Mouse (Mus musculus) adrenal gland, postnatal 25 days (tissue): ENCODE measurements around the gene Klhl9. TPM values are rescaled to one million over a fixed set of nuclear protein-coding genes. Genes with fewer than 3 reads are reported as not detected.
"Not testable (repeated sequence)": the region's sequence is repeated elsewhere in the genome, so short reads cannot be mapped to it uniquely, and the experiment has no call there.

Experiments
- DNase-seq: peaks from one replicate; pipeline ENCODE4 v3.0.0; 2021; ENCODE audit warnings: mixed read lengths
- long read RNA-seq: library from polyadenylated mRNA; stranded (forward); transcript quantifications from one replicate; pipeline ENCODE4 v2.0.0, GENCODE M21; 2021
- total RNA-seq: library from RNA; stranded (reverse); gene quantifications from 2 replicates; pipeline ENCODE4 v1.2.3, GENCODE M21; 2021

Klhl9 gene
- total RNA-seq = 83.9 and 94.1 TPM in 2 replicates
- long read RNA-seq, full-length matches to known transcripts = 27 of 27 reads
- long read RNA-seq, partial matches to known transcripts = 0 of 27 reads
- long read RNA-seq, other reads (novel, unspliced or antisense) = 0 of 27 reads

- DNase-seq = peak; percentile 96
These were observed at the start of gene Klhl9, which contains the start of gene Gm26566 for GRCm38 (mm10) chr4:88721791-88722721. TSS of gene Klhl9 (minus strand) at chr4:88722465. TSS of gene Gm26566 (plus strand) at chr4:88721805.

DNA sequence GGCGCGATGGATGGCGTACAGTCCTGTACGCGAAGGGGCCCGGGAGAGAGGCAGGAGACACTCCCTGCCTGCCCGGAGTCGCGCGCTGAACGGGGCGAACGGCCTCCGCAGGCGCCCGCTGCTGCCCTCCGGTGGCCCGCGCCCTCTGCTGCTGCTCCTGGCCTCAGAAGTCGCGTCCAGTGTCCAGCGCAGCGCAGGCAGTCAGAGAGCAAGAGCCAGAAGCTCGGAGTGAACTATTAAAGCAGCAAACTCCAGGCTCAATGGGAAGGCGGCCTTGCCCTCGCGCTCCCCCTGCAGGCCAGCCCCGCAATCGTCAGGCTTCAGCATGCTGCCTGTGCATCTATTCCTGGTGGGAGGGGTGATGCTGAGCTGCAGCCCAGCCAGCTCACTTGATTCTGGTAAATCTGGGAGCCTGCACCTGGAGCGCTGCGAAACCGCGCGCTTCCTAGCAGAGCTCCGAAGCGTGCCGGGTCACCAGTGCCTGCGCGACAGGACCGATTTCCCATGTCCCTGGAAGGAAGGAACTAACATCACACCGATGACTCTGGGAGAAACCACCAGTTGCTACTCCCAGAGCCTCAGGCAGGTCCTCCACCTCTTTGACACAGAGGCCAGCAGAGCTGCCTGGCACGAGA is 41.2 kb upstream of the Klhl9 start:
- DNase-seq = peak; percentile 50

- not testable (repeated sequence) for DNase-seq
These were observed 40.1 kb upstream of the Klhl9 start for GRCm38 (mm10) chr4:88762341-88762740.

- DNase-seq = peak; percentile 31
These were observed 39.5 kb upstream of the Klhl9 start for GRCm38 (mm10) chr4:88761776-88762175.

GRCm38 (mm10) chr4:88760431-88760830 is 38.2 kb upstream of the Klhl9 start:
- DNase-seq = peak; percentile 75

DNA sequence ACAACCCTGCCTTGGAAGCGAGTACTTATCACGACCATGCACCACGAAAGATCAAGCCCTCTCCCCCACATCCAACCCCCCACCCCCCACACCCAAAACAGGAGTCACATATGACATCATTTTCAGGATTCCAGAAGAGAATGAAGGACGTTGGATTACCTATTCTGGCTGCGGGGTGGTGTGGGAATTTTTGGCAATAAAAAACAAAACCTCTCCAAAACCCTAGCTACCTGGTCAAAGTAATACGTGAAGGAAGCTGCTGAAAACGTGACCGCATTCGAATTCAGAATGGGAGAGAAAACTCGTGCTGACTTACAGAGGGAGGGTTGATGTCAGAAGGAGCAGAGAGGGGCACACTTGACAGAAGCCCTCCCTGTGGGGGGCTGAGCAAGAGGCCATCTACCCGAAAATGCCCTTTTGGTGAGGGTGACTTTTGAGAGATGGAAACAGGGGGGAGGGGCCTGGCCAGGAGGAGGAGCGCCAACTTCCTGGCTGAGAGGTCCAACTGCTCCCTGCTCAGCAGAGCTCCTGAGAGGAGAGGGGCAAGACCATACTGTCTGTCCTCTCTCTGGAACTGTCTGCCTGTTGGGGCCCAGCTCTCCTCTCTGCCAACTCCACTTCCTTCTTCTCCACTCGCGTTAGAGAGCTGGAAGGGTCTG is 37.5 kb upstream of the Klhl9 start, which contains the start of gene Gm13283:
Gene Gm13283, plus strand, starts transcription at position 510 of the 659 bp plus-strand sequence.
- DNase-seq = not testable (repeated sequence)

DNA sequence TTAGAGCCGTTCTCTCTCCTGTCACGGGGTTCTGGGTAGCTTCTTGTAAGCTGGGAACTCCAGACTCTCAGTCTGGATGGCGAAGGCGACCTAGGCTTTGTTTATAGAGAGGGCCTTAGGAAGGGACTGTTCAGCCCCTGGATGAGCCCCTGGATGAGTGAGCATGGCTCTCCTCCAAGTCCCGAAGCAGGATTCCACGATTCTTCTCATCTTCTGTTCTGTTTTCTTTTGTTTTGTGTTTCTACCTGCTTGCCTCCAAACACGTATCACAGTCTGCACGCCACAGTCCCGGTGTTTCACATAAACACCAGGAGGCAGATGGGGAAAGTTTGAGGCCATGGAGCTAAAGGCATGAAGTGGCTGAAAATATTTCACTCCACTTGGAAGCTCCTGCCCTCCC is 36.5 kb upstream of the Klhl9 start:
- not testable (repeated sequence) for DNase-seq

DNA sequence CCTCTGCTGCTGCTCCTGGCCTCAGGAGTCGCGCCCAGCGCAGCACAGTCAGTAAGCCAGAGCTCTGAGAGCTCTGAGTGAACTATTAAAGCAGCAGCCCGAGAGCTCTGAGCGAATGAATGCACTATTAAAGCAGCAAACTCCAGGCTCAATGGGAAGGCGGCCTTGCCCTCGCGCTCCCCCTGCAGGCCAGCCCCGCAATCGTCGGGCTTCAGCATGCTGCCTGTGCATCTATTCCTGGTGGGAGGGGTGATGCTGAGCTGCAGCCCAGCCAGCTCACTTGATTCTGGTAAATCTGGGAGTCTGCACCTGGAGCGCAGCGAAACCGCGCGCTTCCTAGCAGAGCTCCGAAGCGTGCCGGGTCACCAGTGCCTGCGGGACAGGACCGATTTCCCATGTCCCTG is 35.4 kb upstream of the Klhl9 start:
- DNase-seq = peak; percentile 77

- not testable (repeated sequence) for DNase-seq
These were observed 34.6 kb upstream of the Klhl9 start for GRCm38 (mm10) chr4:88756581-88757513.

GRCm38 (mm10) chr4:88754818-88755340 is 32.6 kb upstream of the Klhl9 start, which contains the start of gene Gm13271:
TSS of gene Gm13271 (plus strand) at chr4:88754868.
- peak; percentile 27 for DNase-seq

DNA sequence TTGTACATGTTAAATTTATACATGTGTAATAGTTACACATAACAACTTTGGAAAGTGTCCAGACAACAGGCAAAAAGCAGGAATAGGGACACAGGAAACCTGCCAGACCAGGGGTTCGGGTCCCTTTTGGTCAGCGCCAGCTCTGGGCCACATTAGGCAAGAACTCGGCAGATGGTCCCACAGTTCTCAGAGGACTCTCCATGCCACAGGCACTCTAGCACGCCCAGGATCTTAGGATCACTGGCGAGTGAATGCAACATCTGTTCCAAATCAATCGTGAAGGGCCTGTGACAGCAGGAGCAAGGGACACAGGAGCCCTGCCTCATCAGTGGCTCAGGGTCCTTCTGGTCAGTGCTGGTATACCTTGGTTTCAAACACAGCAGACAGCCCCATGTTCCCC is 27.7 kb upstream of the Klhl9 start:
- no peak for DNase-seq

GRCm38 (mm10) chr4:88744207-88744606 is 21.9 kb upstream of the Klhl9 start:
- DNase-seq = no peak

DNA sequence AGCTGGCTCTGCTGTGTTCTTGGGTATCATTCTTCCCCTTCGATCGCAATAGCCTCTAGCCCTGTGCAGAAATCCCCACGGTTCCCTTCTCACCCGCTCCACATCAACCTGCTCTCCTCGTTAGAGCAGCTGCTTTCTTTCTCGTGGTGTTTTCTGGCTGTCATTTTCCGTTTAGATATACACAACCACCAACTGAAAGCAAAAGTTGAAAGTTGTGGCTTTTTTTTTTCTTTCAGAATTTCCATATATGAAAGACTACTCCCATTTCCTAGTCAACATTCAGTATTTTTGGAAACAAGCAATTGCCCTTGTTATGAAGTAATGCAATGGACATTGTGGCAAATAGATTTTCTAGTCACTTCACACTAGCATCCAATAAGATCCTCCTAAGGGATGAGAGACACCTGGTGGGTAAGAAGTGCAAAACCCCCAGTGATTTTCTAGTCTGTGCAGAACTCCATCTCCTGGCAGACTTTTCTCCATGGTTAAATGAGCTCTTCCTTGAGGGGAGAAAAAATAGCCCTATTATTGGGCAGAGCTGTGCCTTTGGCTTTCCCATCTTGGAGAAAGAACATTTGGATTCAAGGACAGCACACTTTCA is 20.6 kb upstream of the Klhl9 start:
- DNase-seq = no peak

DNA sequence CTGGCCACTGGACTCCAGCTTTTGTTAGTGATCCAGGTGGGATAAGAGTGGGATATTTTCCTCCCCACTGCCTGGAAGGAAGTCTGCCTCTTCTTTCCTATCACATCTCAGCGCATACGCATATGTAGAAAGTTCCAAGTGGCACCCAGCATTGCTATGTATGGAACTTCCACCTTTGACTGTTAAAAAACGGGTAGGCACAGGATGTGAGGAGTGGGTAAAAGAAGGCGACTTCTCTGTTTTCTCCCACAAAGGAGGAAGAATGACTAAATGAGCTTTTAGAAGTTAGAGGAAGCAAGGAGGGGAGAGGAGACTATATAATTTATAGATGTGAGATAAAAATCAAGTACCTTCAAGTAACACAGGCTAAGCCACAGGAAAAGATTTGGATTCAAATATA is 19.2 kb upstream of the Klhl9 start:
- no peak for DNase-seq

DNA sequence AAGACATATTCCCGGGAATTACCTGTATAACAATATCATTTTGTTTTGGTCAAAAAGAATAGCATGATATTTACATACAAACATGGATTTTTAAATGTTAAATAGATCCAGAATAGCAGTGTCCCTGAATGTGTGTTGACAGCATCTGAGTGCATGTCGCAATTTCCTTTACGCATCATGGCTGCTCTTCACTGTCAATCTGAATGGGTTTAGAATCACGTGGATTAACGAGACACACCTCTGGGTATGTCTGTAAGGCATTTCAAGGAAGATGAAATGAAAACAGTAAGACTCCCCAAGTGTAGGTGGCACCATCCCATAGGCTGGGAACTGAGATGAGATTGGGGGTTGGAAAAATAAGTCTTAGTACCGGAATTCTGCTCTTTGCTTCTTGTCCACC is 16.8 kb upstream of the Klhl9 start:
- no peak for DNase-seq

DNA sequence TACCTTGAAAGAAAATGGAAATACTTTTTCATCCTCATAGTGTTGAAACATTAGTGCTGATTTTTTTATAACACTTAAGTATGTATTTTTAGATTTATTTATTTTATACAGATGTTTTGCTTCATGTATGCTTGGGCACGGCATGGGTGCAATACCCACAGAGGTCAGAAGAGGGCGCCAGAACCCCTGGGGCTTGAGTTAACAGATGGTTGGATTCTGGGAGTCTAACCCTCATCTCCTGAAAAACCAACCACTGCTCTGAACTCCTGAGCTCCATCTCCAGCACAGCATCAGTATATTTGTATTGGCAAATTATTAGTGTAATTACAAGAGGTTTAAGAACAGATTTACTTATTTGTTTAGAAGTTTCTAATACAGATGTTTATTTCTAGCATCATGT is 16.2 kb upstream of the Klhl9 start:
- peak; percentile 75 for DNase-seq

DNA sequence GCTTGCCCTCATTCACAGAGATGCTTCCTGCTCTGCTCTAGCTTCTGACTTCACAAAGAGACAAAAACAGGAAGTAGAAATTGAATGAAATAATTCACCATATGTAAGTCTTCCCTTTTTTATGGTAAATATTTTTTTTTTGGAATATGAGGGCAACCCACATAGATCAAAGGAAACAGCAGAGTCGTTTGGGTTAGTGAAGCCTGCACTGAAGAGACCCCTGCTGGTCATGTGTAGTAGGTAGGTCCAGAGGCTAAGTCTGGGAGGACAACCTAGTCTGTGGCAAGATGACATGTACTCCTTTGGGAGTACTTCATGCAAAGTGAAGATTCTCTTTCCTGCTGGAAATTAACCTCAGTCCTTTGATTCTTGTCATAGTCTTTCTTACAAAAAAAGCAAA is 5.1 kb upstream of the Klhl9 start:
- DNase-seq = peak; percentile 28

GRCm38 (mm10) chr4:88726727-88727126 is 4.5 kb upstream of the Klhl9 start:
- DNase-seq = no peak

GRCm38 (mm10) chr4:88723497-88724090 is 1.3 kb upstream of the Klhl9 start:
- no peak for DNase-seq

DNA sequence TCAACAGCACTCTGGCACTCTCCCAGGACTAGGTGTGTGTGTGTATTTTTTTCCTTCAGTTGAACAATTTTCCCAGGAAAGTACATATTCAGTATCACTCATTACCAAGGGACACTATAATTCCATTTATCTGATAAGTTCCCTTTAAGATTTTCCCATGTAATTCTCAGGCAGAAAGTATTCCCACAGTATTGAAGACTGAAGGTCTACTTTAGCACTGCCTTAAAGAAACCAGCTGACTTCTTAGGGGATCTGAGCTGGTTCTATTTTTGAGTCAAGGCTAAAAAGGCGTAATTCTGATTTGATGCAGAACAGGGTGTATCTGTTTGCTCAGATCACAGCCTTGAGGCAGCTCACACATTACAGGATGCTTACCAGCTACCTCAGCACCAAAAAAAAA is 3.5 kb downstream of the Klhl9 start:
- no peak for DNase-seq
